ENCODE assay signal across 13 mouse cellular contexts in genomic region chr3:121530546-121531258, GRCm38 (mm10). TPM values are rescaled to one million over a fixed set of nuclear protein-coding genes. Genes with fewer than 3 reads are reported as not detected.
DNase-seq lines count a peak whose midpoint lies in the region; TF ChIP-seq lines count a peak whose summit lies in the region.
"Had no signal": no experiment of that assay in that cellular context is flagged by ENCODE, and none has a peak within 500 bp of the region (broad histone marks: within the 10 kb centered on the region; RNA-seq: fewer than 3 reads in every experiment).

No protein-coding gene starts in this region.

- no peaks in the 10 kb centered on the region for H3K36me3 ChIP-seq in liver, adult 2 months (ENCODE audit: control insufficient read depth, insufficient read depth, low read length)

- peak overlapping the region; percentile 14; the same call in 1 of the 2 replicates for H3K4me3 ChIP-seq in liver, adult 2 months (ENCODE audit: insufficient read depth, low read depth, low read length)
- no peak overlapping the region for H3K4me3 ChIP-seq in brown adipose tissue, adult 24 weeks (ENCODE audit: insufficient read depth, low read depth, low read length)

- no peak for TF ChIP-seq CTCF in liver, adult 2 months (IDR thresholded peaks at IDR 0.05; ENCODE audit: low read depth, low read length)

- peak; percentile 88 for DNase-seq in liver, adult 2 months (ENCODE audit: extremely low read depth, low read depth, low spot score)
- DNase-seq in liver, result no peak
- DNase-seq in kidney, postnatal 10 days, result peak; percentile 40
- DNase-seq in lung, postnatal 25 days (ENCODE audit: low spot score), result peak; percentile 44
- DNase-seq in cerebellum, adult 9-10 months, result no peak
- DNase-seq in right cerebral cortex, adult 18-20 months, result no peak
- no peak for DNase-seq in heart, adult 18-20 months
- DNase-seq: cerebellum, postnatal 25 days; gastrocnemius, postnatal 14 days; heart, postnatal 14 days; retina, postnatal 1 day had no signal

- no peaks in the 10 kb centered on the region for H3K27me3 ChIP-seq in liver, adult 2 months (ENCODE audit: control insufficient read depth, insufficient read depth, low read length)

- peaks cover 10% of the 10 kb centered on the region; the same call in 1 of the 2 replicates for H3K4me1 ChIP-seq in liver, adult 2 months (ENCODE audit: control insufficient read depth, insufficient read depth, low read length)
- peaks cover 3% of the 10 kb centered on the region; the same call in 1 of the 2 replicates for H3K4me1 ChIP-seq in brown adipose tissue, adult 24 weeks (ENCODE audit: control insufficient read depth, insufficient read depth, insufficient read length, low read length)

- no peaks in the 10 kb centered on the region for H3K79me2 ChIP-seq in liver, adult 2 months (ENCODE audit: control insufficient read depth, insufficient read depth, low read length)

- TF ChIP-seq POLR2A in liver, adult 2 months (IDR thresholded peaks at IDR 0.05; ENCODE audit: extremely low read depth, insufficient read depth, low read length), result no peak

- 30% methylated on average over 10 of the region's 10 CpGs for WGBS in liver, adult 2 months

- peak overlapping the region; percentile 92 for H3K27ac ChIP-seq in liver, adult 2 months (replicated peaks; ENCODE audit: insufficient read depth, low read depth, low read length)
- H3K27ac ChIP-seq in brown adipose tissue, adult 24 weeks (replicated peaks; ENCODE audit: low read depth, low read length), result peak overlapping the region; percentile 69

- H3K9ac ChIP-seq in liver, adult 2 months (ENCODE audit: low read depth, low read length), result 0 out of 2 replicates have a peak overlapping the region, but pooled peaks have one; percentile 14

RNA-seq across cellular contexts. Expression of gene Slc44a3, which starts 1.5 kb away (rescaled TPM):
- 6.2 and 6.6 TPM in 2 replicates for total RNA-seq in liver, adult 2 months (2014; rRNA removed)
- 4.3 and 4.7 TPM in 2 replicates for polyA plus RNA-seq in liver, adult 2 months (2012; rRNA removed)
- 23.0 and 28.5 TPM in 2 replicates for polyA plus RNA-seq in brown adipose tissue, adult 24 weeks (2012; ENCODE audit: insufficient read depth, insufficient read length, missing spikeins)
- total RNA-seq in heart, adult 18-20 months (2021), result under 1 TPM in 1 of 2 experiments, not detected in 1; 0.46 TPM
- polyA plus RNA-seq: erythroblast, embryonic 14.5 days had no signal

Comparison
In these comparisons a context has a peak if more than half of its experiments do, and no peak if none do; other contexts are left out.
1. DNase-seq: peak in liver, adult 2 months (single experiment), kidney, postnatal 10 days (single experiment) and lung, postnatal 25 days (single experiment); none in liver (single experiment), cerebellum, adult 9-10 months (single experiment), right cerebral cortex, adult 18-20 months (single experiment) and heart, adult 18-20 months (0 of 2).